Mouse (Mus musculus): ENCODE measurements around the gene Snx15. TPM values are rescaled to one million over a fixed set of nuclear protein-coding genes. Genes with fewer than 3 reads are reported as not detected.

Gene Snx15
- polyA plus RNA-seq, 2 experiments from 2014 or later: 20.9 to 26.5 TPM

- peak; percentile 35 for ATAC-seq
These were observed 9.4 kb downstream of the Snx15 start for GRCm38 (mm10) chr19:6118677-6119185.

- peak; percentile 98 for ATAC-seq
These were observed 10.0 kb downstream of the Snx15 start, which contains the start of gene Sac3d1 for GRCm38 (mm10) chr19:6117986-6118676. TSS of gene Sac3d1 (minus strand) at chr19:6118650.

GRCm38 (mm10) chr19:6117346-6117985, 10.6 kb downstream of the Snx15 start:
- no peak for ATAC-seq

- ATAC-seq: no peak
These were observed 11.8 kb downstream of the Snx15 start for GRCm38 (mm10) chr19:6116113-6116850.

- no peak for ATAC-seq
These were observed 15.0 kb downstream of the Snx15 start for GRCm38 (mm10) chr19:6113116-6113515.

- no peak for ATAC-seq
These were observed 22.5 kb downstream of the Snx15 start, which contains the start of gene Naaladl1 for GRCm38 (mm10) chr19:6105586-6105985. TSS of gene Naaladl1 (plus strand) at chr19:6105782.

- ATAC-seq: no peak
These were observed 23.6 kb downstream of the Snx15 start for GRCm38 (mm10) chr19:6104476-6104875.

- no peak for ATAC-seq
These were observed 25.8 kb downstream of the Snx15 start for GRCm38 (mm10) chr19:6102169-6102853.

- ATAC-seq: no peak
These were observed 26.9 kb downstream of the Snx15 start for GRCm38 (mm10) chr19:6101186-6101585.

GRCm38 (mm10) chr19:6097847-6098246, 30.3 kb downstream of the Snx15 start:
- no peak for ATAC-seq

- no peak for ATAC-seq
These were observed 34.0 kb downstream of the Snx15 start, which contains the start of gene AC131692.1 for GRCm38 (mm10) chr19:6094119-6094518. TSS of gene AC131692.1 (plus strand) at chr19:6094419.

- ATAC-seq: no peak
These were observed 39.3 kb downstream of the Snx15 start for GRCm38 (mm10) chr19:6088841-6089240.

GRCm38 (mm10) chr19:6085417-6085879, 42.7 kb downstream of the Snx15 start:
- peak; percentile 78 for ATAC-seq

GRCm38 (mm10) chr19:6084478-6085248, 43.4 kb downstream of the Snx15 start, which contains the start of the genes Zfpl1 and Cdca5:
TSS of gene Zfpl1 (minus strand) at chr19:6084956.
TSS of gene Cdca5 (plus strand) at chr19:6084983.
- peak; percentile 94 for ATAC-seq

GRCm38 (mm10) chr19:6082156-6082555, 45.9 kb downstream of the Snx15 start, which contains the start of gene Gm28374:
TSS of gene Gm28374 (minus strand) at chr19:6082256.
- ATAC-seq: no peak

GRCm38 (mm10) chr19:6079983-6080480, 48.1 kb downstream of the Snx15 start, which contains the start of gene Tmem262:
TSS of gene Tmem262 (plus strand) at chr19:6080033.
- no peak for ATAC-seq

GRCm38 (mm10) chr19:6076564-6077393, 51.3 kb downstream of the Snx15 start, which contains the start of gene Vps51:
TSS of gene Vps51 (minus strand) at chr19:6077231.
- peak; percentile 99 for ATAC-seq

GRCm38 (mm10) chr19:6073889-6074288, 54.2 kb downstream of the Snx15 start:
- no peak for ATAC-seq

GRCm38 (mm10) chr19:6071261-6071660, 56.8 kb downstream of the Snx15 start:
- no peak for ATAC-seq

Data from CD4-positive, CD25-positive, alpha-beta regulatory T cell, adult 4 months (primary cell).